Mouse (Mus musculus): ENCODE measurements around the gene Pitpnm1.

The Pitpnm1 gene

DNA sequence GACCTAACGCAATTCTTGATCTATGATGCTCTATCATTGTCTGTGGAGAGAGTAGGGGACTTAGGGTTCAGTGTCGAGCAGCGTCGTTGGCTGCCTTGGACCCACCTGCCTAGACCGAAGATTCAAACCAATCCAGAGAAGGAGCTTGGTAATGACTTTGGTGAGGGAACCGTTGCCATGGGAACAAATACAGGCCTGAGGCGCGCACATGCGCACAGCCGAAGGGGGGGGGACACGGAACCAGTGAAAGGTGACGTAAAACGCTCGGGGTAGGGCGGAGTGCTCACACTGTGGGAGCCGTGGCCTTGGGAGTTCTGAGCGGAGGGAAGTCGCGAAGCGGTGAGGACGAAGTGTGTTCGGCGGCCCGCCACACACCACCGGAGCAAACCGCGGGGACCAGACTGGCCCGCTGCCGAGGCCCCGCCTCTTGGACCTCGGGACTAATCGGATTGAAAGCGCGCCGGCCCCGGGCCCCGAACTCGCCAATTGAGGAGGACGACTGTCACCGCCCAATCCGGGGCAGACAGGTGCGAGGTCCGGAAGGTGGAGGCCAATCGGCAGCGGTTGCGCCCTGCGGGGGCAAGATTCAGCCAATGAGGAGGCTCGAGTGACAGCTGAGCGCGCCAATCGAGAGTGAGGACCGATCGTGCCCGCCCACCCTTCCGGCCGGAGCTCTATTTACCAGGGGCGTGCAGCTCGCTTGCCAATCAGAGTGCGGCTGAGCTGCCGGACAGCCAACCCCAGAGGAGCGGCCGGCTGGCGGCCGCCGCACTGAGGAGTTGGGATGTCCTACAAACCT is 3.0 kb upstream of the Pitpnm1 start, which contains the start of gene Cdk2ap2:
Cdk2ap2 (plus strand) TSS at position 541 of the 799 bp plus-strand sequence.
- DNase-seq, result peak; percentile 100

DNA sequence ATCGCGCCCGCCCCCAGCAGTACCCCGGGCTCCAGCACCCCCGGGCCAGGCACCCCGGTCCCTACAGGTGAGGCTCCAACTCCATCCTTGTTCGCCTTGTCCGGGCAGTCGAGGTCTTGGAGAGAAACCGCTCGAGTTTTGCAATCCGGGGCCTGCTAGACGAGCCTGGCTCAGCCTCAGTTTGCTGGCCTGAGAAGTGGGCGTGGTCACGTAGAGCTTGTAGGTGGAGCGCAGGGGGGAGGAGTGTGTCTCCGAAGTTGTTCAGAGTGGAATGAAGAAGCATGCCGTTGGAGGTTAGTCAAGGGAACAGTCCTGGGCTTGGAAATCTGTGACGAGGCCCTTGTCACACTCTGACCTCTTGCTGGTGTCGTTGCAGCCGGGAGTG is 2.4 kb upstream of the Pitpnm1 start:
- DNase-seq, result no peak

DNA sequence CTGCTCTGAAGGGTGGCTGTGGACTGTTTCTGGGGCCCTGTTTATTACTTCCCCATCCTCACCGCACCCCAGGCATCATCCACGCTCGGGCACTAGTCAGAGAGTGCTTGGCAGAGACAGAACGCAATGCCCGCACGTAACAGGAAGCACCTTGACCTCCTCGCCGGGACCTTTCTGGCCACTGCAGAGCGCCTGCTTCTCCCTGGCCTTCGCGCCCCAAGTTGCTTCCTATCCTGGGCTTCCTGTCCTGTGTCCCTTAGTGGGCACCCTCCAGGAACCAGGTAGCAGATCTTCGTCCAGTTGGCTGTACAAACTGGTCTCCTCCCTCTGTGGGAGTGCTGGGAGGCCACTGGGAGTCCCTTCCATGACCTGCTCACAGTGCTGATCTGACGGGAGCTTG is 1.4 kb upstream of the Pitpnm1 start:
- DNase-seq, result peak; percentile 69

DNA sequence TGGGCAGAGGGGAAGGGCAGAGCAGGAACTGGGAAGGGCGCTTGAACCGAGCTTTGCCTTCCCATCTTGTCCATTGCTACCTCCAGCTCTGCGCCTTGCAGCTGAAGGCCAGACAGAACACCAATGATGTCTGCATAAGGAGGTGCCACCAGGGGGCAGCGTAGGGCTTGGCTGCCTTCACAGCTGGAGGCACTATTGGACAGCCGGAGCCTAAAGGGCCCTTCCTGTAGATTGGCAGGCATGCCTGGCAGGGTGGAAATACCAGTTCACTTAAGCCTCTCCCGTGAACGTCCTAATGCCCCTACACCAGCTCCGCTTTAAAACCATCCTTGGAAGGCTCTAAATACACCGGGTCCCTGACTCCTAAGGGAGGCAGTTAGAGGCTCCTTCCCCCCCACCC is 742 bp upstream of the Pitpnm1 start:
- DNase-seq, result peak; percentile 93

DNA sequence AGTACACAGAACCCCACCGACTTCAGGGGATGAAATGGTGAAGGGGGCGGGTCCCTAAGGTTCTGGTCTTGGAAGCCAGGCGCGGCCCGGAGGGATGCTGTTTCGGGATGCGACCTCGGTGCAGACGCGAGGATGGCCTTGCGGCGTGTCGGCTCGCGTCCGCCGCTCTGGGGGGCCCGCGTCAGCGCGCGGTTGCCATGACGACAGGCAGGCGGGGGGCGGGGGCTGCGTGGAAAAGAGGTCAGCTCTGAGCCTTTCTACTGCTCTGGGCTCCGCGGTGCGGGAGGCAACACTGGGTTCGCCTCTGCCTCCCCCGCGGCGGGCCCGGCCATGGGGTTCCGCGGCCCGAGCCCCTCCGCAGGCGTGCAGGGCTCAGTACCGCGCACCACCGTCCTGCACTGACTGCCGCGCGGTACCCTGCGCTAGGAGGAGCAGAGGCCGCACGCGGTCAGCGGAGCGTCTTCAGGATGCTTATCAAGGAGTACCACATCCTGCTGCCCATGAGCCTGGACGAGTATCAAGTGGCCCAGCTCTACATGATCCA is 992 bp downstream of the Pitpnm1 start:
- DNase-seq, result peak; percentile 88

DNA sequence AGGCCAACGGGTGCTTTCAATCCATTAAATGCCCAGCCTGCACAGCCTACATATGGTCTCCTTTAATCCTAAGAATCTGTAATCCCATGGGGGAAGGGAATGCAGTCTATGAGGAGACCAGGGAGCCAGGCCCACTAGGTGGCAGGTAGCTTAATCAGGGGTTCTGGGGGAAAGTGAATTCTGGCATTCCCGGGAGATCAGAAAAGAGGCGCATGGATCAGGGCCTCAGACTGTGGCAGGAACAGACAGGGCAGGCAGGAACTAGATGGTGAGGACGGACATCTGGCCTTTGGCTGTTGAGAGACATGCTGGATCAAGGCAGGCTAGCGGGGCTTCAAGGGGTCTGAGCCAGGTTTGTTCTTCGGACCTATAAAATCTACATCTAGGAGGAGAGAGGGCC is 1.7 kb downstream of the Pitpnm1 start:
- DNase-seq, result peak; percentile 62

DNA sequence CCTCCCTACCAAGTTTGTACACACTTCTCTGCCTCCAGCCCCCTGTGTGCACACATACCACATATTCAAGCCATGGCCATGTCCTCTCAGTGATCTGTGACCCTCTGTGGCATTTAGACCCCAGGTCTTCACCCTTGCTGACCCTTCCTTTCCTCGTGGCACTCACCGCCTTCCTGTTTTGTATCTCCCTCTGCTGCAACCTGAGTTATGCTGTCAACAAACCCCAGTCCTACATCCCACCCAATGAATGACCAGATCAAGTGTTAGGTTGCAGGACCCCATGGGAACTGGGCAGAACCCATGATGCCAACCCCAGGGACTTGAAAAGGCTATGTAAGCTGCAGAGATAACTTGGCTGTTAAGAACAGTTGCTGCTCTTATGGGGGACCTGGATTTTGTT is 2.3 kb downstream of the Pitpnm1 start:
- DNase-seq, result peak; percentile 46

DNA sequence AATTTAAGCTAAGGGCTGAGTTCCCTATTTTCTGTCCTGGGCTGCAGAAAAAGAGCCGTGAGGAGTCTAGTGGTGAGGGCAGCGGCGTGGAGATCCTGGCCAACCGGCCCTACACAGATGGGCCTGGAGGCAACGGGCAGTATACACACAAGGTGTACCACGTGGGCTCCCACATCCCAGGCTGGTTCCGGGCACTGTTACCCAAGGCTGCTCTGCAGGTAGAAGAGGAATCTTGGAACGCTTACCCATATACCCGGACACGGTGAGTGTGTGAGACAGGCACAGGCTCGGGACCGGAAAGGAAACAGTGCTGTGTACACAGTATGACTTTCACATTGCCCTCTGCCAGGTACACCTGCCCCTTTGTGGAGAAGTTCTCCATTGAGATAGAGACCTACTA is 2.8 kb downstream of the Pitpnm1 start:
- DNase-seq, result peak; percentile 85

DNA sequence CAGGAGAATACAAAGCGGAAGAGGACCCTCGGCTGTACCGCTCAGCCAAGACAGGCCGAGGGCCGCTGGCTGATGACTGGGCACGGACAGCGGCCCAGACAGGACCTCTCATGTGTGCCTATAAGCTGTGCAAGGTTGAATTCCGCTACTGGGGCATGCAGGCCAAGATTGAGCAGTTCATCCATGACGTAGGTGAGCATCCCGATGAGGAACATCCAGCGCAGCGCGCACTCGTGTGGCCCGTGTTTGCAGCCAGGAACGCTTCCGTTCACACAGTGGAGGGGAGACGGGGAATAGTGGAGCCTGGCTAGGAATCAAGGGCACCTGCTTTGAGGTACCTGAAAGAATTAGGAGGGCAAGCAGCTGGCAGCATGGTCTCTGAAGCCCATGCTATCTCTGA is 3.5 kb downstream of the Pitpnm1 start:
- DNase-seq, result peak; percentile 61

DNA sequence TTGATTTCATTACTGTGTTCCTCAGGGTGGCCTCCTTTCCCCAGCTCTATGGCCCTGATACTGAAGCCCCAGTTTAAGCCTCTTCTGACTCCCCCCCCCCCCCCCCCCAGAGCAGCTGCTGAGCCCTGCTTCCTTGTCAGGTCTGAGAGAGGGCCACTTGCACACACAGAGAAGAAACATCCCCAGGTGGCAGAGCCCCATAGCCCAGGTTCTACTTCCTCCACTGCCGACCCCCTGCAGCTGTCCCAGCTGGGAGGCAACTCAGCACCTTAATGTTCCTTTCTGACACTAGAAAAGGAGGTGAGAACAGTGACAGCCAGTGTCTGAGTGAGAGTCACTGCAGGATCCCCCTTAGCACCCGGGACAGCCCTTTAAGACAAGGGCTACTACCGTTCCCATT is 4.0 kb downstream of the Pitpnm1 start:
- DNase-seq, result peak; percentile 49

DNA sequence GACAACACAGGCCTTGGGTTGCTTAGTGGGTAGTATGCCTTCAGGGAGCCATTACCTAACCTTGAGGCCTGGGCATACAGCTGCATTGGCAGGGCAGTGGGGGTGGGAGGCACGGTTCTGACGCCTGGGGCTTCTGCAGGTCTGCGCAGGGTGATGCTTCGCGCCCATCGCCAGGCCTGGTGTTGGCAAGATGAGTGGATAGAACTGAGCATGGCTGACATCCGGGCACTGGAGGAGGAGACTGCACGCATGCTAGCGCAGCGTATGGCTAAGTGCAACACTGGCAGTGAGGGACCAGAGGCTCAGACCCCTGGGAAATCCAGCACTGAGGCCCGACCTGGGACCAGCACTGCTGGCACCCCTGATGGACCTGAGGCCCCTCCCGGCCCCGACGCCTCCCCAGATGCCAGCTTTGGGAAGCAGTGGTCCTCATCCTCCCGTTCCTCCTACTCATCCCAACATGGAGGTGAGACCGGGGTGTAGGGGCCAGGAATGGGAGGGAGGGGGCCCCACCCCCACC is 4.9 kb downstream of the Pitpnm1 start:
- peak; percentile 54 for DNase-seq

DNA sequence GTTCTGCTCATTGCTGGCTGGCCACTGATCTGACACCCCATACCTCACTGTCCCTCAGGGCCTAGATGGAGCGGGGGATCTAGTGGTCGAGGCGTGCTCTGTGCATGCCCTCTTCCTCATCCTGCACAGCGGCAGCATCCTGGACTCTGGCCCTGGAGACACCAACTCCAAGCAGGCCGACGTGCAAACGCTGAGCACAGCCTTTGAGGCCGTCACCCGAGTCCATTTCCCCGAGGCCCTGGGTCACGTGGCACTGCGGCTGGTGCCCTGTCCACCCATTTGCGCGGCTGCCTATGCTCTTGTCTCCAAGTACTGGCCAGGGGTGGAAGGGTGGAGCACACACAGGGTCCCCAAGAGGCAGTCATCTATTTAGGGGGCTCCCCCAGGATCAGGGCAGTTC is 6.9 kb downstream of the Pitpnm1 start:
- no peak for DNase-seq

DNA sequence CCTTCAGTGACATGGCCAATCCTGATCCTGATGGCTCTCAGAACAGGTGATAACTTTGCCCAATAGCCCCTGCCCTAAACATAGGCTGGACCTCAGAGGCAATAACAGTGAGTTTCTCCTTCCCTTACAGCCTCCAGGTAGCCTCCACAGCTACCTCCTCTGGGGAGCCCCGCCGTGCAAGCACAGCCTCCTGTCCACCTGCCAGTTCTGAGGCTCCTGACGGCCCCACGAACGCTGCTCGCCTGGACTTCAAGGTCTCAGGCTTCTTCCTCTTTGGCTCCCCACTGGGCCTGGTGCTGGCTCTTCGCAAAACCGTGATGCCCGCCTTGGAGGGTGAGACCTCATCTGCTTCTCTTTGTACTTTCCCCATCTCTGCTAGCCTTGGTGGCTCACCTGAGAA is 8.7 kb downstream of the Pitpnm1 start:
- no peak for DNase-seq

DNA sequence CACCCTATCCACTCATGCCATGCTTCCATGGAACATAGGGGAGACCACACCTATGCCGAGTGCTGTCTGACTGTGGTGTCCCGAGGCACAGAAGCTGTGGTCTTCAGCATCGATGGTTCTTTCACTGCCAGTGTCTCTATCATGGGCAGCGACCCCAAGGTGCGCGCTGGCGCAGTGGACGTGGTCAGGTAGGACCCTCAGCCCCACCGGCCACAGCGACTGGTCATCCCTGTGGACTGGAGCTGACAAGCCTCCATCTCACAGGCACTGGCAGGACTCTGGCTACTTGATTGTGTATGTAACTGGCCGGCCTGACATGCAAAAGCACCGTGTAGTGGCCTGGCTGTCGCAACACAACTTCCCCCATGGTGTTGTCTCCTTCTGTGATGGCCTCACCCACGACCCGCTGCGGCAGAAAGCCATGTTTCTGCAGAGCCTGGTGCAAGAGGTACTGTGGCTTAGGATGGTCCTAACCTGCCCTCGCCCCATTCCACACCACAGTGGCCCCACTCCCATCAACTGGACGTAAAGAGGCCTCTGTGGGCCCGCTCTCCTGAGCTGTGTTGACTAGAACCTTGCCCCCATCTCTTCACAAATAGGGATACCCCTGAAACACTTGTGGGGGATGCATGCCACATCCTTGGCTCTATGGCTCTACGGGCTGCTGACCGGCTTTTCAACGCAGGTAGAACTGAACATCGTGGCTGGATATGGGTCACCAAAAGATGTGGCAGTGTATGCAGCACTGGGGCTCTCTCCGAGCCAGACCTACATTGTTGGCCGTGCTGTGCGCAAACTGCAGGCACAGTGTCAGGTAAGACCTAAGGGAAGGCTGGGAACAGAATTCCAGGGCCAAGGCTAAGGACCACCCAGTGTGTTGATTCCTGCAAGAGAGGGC is 12.5 kb downstream of the Pitpnm1 start:
- DNase-seq, result no peak

DNA sequence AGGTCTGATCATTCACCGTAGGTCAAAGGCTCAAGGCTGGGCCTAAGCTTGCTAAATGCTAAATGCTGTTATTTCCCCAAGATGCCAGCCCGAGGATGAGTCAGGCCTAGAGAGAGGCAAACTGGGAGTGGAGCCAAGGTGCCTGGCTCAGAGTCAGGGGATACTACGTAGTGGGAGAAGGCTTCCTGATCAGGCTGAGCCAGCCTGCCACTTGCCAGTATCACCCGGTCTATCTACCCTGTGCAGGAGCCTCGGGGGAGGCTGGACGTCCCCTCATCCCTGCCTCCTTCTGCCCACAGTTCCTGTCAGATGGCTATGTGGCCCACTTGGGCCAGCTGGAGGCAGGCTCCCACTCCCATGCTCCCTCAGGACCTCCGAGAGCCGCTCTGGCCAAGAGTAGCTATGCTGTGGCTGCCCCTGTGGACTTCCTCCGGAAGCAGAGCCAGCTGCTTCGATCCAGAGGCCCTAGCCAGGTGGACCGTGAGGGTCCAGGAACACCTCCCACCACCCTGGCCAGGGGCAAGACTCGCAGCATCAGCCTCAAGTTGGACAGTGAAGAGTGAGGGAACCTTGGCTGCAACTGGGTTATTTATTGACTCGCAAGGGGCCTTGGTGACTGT is 13.5 kb downstream of the Pitpnm1 start:
- peak; percentile 94 for DNase-seq

DNA sequence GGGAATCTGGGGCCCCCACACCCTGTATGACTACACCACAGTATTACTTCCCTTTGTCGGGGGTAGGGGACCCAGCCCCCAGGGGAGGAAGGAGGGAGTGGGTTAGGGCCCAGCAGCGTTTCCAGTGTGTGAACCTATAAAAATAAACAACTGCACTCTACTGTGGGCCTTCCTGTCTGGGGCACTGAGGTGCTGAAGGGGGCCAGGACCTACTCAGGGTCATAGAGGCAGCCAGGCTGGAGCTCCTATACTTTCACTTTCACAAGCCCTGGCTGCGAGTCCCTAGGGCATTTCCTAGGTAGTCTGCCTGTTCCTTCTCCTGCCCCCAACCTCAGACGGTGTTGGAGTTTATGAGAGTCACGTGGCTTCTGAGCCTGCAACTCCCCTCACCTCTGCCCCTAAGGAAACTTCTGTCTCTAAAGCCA is 14.0 kb downstream of the Pitpnm1 start:
- DNase-seq, result no peak

DNA sequence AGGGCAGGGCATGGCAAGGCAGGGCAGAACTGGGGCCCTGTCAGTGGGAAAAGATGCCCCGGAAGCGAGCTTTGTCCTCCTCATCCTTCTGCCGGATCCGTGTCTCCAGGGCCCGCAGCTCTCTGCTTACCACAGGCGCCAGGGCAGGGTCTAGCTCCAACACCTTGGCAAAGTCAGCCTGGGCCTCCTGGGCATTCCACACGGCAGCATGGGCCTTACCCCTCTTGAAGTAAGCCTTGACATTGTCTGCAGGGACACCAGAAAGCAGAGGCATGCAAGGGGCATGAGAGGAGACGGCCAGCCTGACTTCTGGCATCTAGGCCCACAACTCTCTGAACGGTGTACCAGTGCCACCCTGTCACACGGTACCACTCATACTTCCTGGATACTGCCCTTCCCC is 14.8 kb downstream of the Pitpnm1 start:
- DNase-seq, result no peak

DNA sequence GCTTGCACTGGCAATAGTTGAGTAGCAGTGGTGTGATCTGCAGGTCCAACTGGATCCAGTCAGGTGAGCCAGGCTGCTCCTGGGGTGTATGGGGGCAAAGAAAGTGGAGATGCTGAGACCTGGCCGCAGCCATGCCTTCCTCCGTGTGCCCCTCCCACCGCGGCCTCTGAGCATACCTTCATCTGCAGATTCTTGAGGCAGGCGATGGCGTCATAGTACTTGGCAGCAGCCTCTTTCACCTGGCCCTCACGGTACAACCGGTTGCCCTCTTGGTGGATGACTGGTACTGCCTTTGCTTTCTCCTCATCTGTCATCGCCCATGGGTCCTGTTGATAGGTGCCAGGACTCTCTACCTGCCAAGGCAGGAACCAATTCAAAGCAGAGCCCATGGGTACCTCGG is 15.3 kb downstream of the Pitpnm1 start:
- no peak for DNase-seq

DNA sequence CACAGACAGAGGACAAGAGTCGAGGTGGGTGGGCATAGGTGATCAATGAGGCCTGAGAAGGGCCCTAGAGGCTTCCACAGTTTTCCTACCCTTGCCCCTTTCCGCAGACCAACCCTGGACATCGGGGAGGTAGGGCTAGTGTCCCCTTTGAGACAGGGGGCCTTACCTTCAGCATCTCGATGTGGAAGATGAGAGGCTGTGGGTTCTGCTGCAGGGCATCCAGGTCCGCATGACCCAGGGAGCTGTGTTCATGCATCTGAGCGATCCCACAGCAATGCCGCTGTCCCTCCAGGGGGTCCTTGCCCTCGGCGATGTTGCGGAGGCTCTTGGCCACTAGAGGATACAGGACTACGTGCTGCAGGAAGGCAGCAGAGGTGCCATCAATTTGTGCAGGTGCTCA is 16.0 kb downstream of the Pitpnm1 start:
- no peak for DNase-seq

DNA sequence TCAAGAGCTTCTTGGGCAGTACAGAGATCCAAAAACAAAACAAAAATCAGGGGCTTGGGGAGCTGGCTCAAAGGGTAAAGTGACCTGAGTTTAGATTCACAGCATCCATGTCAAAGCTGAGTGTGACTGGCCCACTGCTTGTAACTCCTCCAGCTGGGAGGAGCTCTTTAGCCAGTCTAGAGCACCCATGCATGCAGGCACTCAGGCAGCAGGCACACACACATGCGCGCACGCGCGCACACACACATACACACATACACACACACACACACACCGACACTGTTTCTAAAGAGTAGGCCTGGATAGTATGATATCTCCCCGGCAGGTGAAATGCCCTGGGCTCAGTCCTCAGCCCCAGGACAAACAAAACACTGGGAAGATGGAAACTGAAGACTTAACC is 17.2 kb downstream of the Pitpnm1 start:
- DNase-seq, result no peak

DNA sequence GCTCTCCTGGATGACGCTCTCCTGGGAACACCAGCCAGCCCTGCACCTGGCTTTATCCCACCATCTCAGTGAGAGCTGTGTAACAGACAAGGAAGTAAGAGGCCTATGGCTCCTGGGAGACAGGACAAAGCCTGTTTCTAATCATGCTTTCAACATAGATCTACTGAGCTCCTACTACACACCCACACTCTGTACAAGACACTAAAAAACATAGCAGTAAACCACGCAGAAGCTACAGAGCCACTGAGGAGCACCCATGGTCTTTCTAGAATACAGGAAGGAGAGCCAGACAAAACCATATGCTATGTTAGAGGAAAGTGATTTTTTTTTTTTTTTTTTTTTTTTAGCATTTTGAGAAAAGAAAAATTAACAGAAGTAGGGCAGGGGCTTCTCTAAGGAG is 18.6 kb downstream of the Pitpnm1 start:
- no peak for DNase-seq

DNA sequence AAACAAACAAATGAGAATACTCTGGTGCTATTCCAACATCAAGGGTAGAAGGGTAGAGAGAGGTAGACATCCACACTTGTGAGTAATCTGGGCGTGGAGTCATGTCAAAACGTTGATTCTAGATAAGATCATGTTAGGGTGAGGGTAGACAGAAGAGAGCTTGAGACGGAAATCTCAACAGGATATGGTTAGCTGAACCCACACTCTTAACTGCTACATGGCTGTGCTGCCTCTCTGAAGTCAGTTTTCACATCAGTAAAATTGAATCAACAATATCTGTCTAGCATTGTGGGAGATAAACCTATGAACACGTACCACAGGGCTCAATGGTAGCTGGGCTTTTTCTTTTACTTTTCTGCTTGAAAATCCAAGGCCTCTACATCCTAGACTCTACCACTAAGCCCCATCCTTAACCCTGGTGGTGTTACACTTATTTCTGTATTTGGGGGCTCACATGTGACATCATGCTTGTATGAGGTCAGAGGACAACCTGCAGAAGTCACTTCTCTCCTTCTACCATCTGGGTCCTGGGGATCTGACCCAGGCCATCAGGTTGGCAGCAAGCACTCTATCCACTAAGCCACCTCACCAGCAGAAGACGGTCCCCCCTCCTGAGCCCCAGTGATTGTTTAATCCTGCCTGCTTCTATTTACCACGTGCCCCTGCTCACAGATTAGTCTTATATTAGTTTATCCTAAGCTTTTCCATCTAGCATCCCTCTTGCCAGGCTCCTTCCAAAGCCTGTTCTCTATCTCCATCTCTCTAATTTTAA is 20.1 kb downstream of the Pitpnm1 start:
- DNase-seq, result peak; percentile 55

All from cerebellum, adult 11-12 months (tissue).